Mouse (Mus musculus): Measurements from ENCODE around the gene Olfr504. TPM values are rescaled to one million over a fixed set of nuclear protein-coding genes. Genes with fewer than 3 reads are reported as not detected.
"Not testable (repeated sequence)": the region's sequence is repeated elsewhere in the genome, so short reads cannot be mapped to it uniquely, and the experiment has no call there.

Olfr504 gene
- total and polyA plus RNA-seq, 3 experiments: not detected

DNA sequence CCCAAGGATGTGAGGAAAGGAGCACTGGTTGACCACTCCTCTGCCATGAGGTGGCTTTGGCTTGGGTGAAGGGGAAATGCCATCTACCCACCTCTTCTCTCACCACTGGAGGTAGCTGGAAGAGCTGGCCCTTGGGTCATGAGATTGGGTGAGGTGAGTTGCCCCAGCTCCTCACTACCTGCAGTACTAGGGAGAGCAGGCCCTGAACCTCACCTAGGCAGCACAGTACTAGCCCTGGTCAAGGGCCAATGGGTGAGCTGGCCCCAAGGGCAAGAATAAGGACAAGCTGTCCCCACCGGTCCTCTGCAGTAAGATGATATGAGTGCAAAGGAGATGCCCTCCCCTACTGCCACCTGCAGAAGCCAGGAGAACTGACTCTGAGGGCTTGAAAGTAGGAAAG is 24.2 kb upstream of the Olfr504 start:
- Histone ChIP-seq H3K79me2 (replicated peaks; ENCODE audit: control insufficient read depth, extremely low read depth, insufficient read depth, poor library complexity, severe bottlenecking) (no peaks in the 10 kb centered on the region), H3K4me1 (ENCODE audit: control insufficient read depth in 1 of 2, insufficient read depth in 2 of 2) (no peaks in the 10 kb centered on the region), H3K36me3 (replicated peaks in 1 of 2; ENCODE audit: control insufficient read depth in 1 of 2, insufficient read depth in 1 of 2, low read length in 1 of 2) (no peaks in the 10 kb centered on the region), H3K4me3 (replicated peaks in 1 of 3; ENCODE audit: low read depth in 2 of 3, low read length in 2 of 3, poor library complexity in 1 of 3) (no peak overlapping the region), H3K9ac (ENCODE audit: insufficient read depth, low read depth) (no peak overlapping the region), H3K27ac (ENCODE audit: insufficient read depth, low read depth) (no peak overlapping the region), H3K4me2 (ENCODE audit: insufficient read depth, low read depth, poor library complexity, severe bottlenecking) (no peak overlapping the region), H3K9me3 (replicated peaks; ENCODE audit: low read length) (peaks cover 29% of the 10 kb centered on the region), H3K27me3 (replicated peaks) (no peaks in the 10 kb centered on the region)
- DNase-seq (ENCODE audit: extremely low read depth): no peak
- in situ Hi-C loops (cut with MboI; ENCODE audit: low pct_ligation_motif_present, low pct_unique_long_range_greater_than_20kb, low sequenced_read_pairs) (no loop called here), dilution Hi-C loops (cut with MboI; ENCODE audit: extremely low pct_ligation_motif_present, extremely low pct_unique_long_range_greater_than_20kb, low sequenced_read_pairs) (no loop called here)
- TF ChIP-seq NELFE (IDR thresholded peaks at IDR 0.05; ENCODE audit: low read depth, low read length): no peak
- no peak for TF ChIP-seq BHLHE40 (IDR thresholded peaks at IDR 0.05; ENCODE audit: low read depth, low read length)
- no peak for TF ChIP-seq MAX (IDR thresholded peaks at IDR 0.05; ENCODE audit: low read length)
- TF ChIP-seq UBTF (IDR thresholded peaks at IDR 0.05; ENCODE audit: low read depth, low read length): no peak
- TF ChIP-seq CHD2 (IDR thresholded peaks at IDR 0.05; ENCODE audit: low read length): no peak
- no peak for TF ChIP-seq KAT2A (IDR thresholded peaks at IDR 0.05; ENCODE audit: insufficient replicate concordance, low read length)
- no peak for TF ChIP-seq TBP (conservative IDR thresholded peaks at IDR 0.05; ENCODE audit: low read depth, low read length)
- no peak for TF ChIP-seq MYC (IDR thresholded peaks at IDR 0.05; ENCODE audit: low read depth, low read length)

DNA sequence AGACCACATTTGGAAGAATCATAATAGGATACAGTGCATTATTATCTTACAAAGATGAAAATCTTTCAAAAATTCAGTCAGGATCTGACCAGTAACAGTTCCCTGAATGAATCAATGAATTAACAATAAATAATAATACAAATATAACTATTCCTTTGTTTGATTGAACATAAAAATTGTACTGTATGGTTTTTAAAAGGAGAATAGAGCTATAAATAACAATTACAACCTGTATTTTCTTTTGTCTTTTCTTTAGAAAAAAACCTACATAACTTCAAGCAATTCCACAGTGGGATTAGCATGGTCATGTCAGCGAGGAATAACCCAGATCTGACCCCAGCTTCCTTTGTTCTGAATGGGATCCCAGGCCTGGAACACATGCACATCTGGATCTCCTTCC is 21.4 kb downstream of the Olfr504 start, which contains the start of gene Olfr503:
Gene Olfr503 (plus strand): TSS at position 301 of the 400 bp plus-strand sequence.
- DNase-seq (ENCODE audit: extremely low read depth); H3K27me3 ChIP-seq (replicated peaks); H3K9me3 ChIP-seq (replicated peaks; ENCODE audit: low read length); in situ Hi-C loops (cut with MboI; ENCODE audit: low pct_ligation_motif_present, low pct_unique_long_range_greater_than_20kb, low sequenced_read_pairs); dilution Hi-C loops (cut with MboI; ENCODE audit: extremely low pct_ligation_motif_present, extremely low pct_unique_long_range_greater_than_20kb, low sequenced_read_pairs); H3K36me3 ChIP-seq (replicated peaks in 1 of 2; ENCODE audit: control insufficient read depth in 1 of 2, insufficient read depth in 1 of 2, low read length in 1 of 2); H3K79me2 ChIP-seq (replicated peaks; ENCODE audit: control insufficient read depth, extremely low read depth, insufficient read depth, poor library complexity, severe bottlenecking); H3K9ac ChIP-seq (ENCODE audit: insufficient read depth, low read depth); H3K4me1 ChIP-seq (ENCODE audit: control insufficient read depth in 1 of 2, insufficient read depth in 2 of 2); H3K4me2 ChIP-seq (ENCODE audit: insufficient read depth, low read depth, poor library complexity, severe bottlenecking); H3K27ac ChIP-seq (ENCODE audit: insufficient read depth, low read depth); H3K4me3 ChIP-seq (replicated peaks in 1 of 3; ENCODE audit: low read depth in 2 of 3, low read length in 2 of 3, poor library complexity in 1 of 3): not testable (repeated sequence)

DNA sequence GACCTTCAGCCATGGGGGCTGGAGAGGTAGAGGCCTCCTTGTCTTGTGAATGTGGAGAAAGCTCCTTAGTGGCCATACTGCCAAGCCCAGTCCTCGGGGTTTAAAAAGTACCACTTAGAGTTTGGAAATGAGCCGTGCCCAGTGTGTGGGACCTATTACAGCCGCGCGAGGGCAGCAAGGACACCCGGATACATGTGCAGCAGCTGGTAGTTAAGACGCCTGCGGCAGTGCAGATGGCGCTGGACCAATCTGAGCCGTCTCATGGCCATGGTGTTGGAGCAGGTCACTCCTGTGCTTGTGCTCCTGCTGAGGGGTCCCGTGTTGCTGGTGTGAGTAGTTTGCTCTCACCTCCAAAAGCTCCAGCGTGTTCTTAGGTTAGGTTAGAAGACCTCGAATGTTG is 23.2 kb downstream of the Olfr504 start:
- H3K27ac ChIP-seq (ENCODE audit: insufficient read depth, low read depth): no peak overlapping the region
- in situ Hi-C loops (cut with MboI; ENCODE audit: low pct_ligation_motif_present, low pct_unique_long_range_greater_than_20kb, low sequenced_read_pairs): no loop called here
- H3K36me3 ChIP-seq (replicated peaks in 1 of 2; ENCODE audit: control insufficient read depth in 1 of 2, insufficient read depth in 1 of 2, low read length in 1 of 2): no peaks in the 10 kb centered on the region
- DNase-seq (ENCODE audit: extremely low read depth): no peak
- H3K4me2 ChIP-seq (ENCODE audit: insufficient read depth, low read depth, poor library complexity, severe bottlenecking): no peak overlapping the region
- H3K27me3 ChIP-seq (replicated peaks): no peaks in the 10 kb centered on the region
- H3K9me3 ChIP-seq (replicated peaks; ENCODE audit: low read length): peaks cover 7% of the 10 kb centered on the region
- dilution Hi-C loops (cut with MboI; ENCODE audit: extremely low pct_ligation_motif_present, extremely low pct_unique_long_range_greater_than_20kb, low sequenced_read_pairs): no loop called here
- no peaks in the 10 kb centered on the region for H3K4me1 ChIP-seq (ENCODE audit: control insufficient read depth in 1 of 2, insufficient read depth in 2 of 2)
- TF ChIP-seq POLR2AphosphoS2 (IDR thresholded peaks at IDR 0.05; ENCODE audit: low read depth, low read length): no peak
- no peak for TF ChIP-seq BHLHE40 (IDR thresholded peaks at IDR 0.05; ENCODE audit: low read depth, low read length)
- no peak for TF ChIP-seq KAT2A (IDR thresholded peaks at IDR 0.05; ENCODE audit: insufficient replicate concordance, low read length)
- H3K9ac ChIP-seq (ENCODE audit: insufficient read depth, low read depth): no peak overlapping the region
- H3K79me2 ChIP-seq (replicated peaks; ENCODE audit: control insufficient read depth, extremely low read depth, insufficient read depth, poor library complexity, severe bottlenecking): no peaks in the 10 kb centered on the region
- H3K4me3 ChIP-seq (replicated peaks in 1 of 3; ENCODE audit: low read depth in 2 of 3, low read length in 2 of 3, poor library complexity in 1 of 3): no peak overlapping the region
